Mouse (Mus musculus) stomach, embryonic 16.5 days (tissue): ENCODE measurements at regions not wholly inside any gene's neighbourhood (a gene's known extent, or its start where the extent isn't known, plus 50 kb on each side); places are given as distances from the start of the nearest gene placed in this dataset.

Experiments
- ATAC-seq: fragments of 200-750 bp; cut with Nextera tagmentation; 2 replicates; pipeline ENCODE4 v1.8.0; 2017; ENCODE audit warnings: moderate number of reproducible peaks, moderate TSS enrichment; ENCODE audit not compliant: insufficient read depth, low FRiP score
- H3K27ac ChIP-seq: fragments of 300-500 bp; sonication (generic); 2 replicates; pipeline ENCODE4 v1.5.1; 2014; ENCODE audit warnings: low read length
- H3K27me3 ChIP-seq: fragments of 300-500 bp; sonication (generic); 2 replicates; pipeline ENCODE4 v1.6.1; 2014; ENCODE audit warnings: low read length, control low read depth, mixed read lengths; ENCODE audit not compliant: control insufficient read depth, insufficient read depth
- H3K36me3 ChIP-seq: fragments of 300-500 bp; sonication (generic); 2 replicates; pipeline ENCODE4 v1.6.1; 2014; ENCODE audit warnings: low read length; ENCODE audit not compliant: control insufficient read depth, insufficient read depth
- H3K4me1 ChIP-seq: fragments of 300-500 bp; sonication (generic); 2 replicates; pipeline ENCODE4 v1.6.1; 2014; ENCODE audit warnings: low read length, control low read depth, mixed read lengths; ENCODE audit not compliant: control insufficient read depth, insufficient read depth
- H3K4me2 ChIP-seq: fragments of 300-500 bp; sonication (generic); 2 replicates; pipeline ENCODE4 v1.6.1; 2014; ENCODE audit warnings: low read depth, low read length, mixed read lengths
- H3K4me3 ChIP-seq: fragments of 300-500 bp; sonication (generic); replicated peaks from 2 replicates; pipeline ENCODE4 v1.5.1; 2014; ENCODE audit warnings: mild to moderate bottlenecking, low read length
- H3K9ac ChIP-seq: fragments of 300-500 bp; sonication (generic); 2 replicates; pipeline ENCODE4 v1.6.1; 2014; ENCODE audit warnings: low read length
- H3K9me3 ChIP-seq: fragments of 300-500 bp; sonication (generic); replicated peaks from 2 replicates; pipeline ENCODE4 v1.6.1; 2016; ENCODE audit warnings: low read length, control low read depth; ENCODE audit not compliant: control insufficient read depth
- WGBS: fragments of 180-500 bp; shearing (Covaris S2); extraction: QIAGEN DNeasy Blood & Tissue Kit; methylation state at CpG from one replicate; pipeline ENCODE4 v1.1.7; 2014; 5-methylcytosine and 5-hydroxymethylcytosine counted together

DNA sequence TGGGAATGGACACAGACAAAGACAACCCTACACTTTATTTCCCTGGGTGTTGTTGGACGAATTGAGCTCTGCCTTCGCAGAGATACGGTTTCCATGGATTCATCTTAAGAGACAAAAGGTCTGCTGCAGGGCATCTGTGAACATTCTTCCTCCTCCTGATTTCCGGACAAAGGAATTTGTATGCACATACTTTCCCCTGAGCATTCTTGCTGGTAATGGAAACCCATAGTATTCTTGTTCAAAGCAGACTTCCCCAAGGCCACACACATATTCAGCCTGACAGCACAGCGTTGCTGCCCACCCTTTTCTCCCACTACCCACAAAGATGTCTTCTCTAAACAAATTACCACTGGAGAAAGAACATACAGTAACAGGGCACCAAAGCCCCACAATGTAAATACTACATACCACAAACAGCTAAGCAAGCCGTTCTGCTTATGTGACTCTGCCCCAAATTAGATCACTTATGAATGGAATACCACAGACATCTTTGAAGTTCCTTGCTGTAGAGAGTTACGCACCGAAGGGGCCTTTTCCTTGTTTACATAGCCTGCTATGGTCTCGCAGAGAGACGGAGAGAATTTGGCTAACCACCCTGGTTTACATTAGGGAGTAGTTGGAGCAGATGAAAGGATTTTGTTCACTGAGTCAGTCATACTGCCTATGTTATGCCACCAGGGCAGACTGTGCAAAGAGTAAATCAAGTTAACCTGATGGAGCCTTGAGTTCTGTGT lies 96.0 kb upstream of the Tas2r134 start:
- H3K4me1 ChIP-seq: peaks cover 16% of the 10 kb centered on the region
- no peak overlapping the region for H3K9ac ChIP-seq
- no peak overlapping the region for H3K4me3 ChIP-seq
- no peaks in the 10 kb centered on the region for H3K9me3 ChIP-seq
- no peak overlapping the region; the same call in 1 of the 2 replicates for H3K27ac ChIP-seq
- ATAC-seq: peak; percentile 47; the same call in 1 of the 2 replicates
- H3K36me3 ChIP-seq: no peaks in the 10 kb centered on the region
- WGBS: 16% methylated on average over 10 of the region's 10 CpGs
- H3K4me2 ChIP-seq: no peak overlapping the region
- no peaks in the 10 kb centered on the region for H3K27me3 ChIP-seq

DNA sequence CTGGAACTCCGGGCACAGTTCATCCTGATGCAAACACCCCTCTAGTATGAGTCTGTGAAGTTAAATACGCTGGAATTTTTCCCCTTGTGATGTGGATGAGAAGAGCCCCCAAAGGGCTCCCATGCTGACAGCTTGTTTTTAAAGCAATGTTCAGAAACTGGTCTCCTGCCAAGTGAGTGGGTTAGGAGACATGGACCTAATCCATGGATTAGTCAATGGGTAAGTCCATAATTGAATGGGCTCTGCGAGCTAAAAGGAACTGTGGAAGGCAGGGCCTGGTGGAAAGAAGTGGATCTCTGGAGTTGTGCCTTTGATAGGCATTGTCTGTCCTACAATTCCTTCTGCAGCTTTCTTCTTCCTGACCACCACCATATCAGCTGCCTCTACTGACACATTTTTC lies 104.5 kb upstream of the Tas2r134 start:
- no peaks in the 10 kb centered on the region for H3K36me3 ChIP-seq
- H3K9ac ChIP-seq: no peak overlapping the region
- H3K9me3 ChIP-seq: no peaks in the 10 kb centered on the region
- no peaks in the 10 kb centered on the region for H3K4me1 ChIP-seq
- ATAC-seq: no peak
- no peak overlapping the region for H3K4me2 ChIP-seq
- WGBS: 71% methylated on average over 3 of the region's 3 CpGs
- no peaks in the 10 kb centered on the region for H3K27me3 ChIP-seq
- H3K27ac ChIP-seq: no peak overlapping the region
- no peak overlapping the region for H3K4me3 ChIP-seq

GRCm38 (mm10) chr2:51509220-51510011 lies 117.9 kb upstream of the Tas2r134 start:
- Histone ChIP-seq H3K27me3 (no peaks in the 10 kb centered on the region), H3K4me1 (no peaks in the 10 kb centered on the region), H3K27ac (no peak overlapping the region), H3K36me3 (no peaks in the 10 kb centered on the region), H3K9ac (no peak overlapping the region), H3K4me2 (no peak overlapping the region), H3K9me3 (no peaks in the 10 kb centered on the region), H3K4me3 (no peak overlapping the region)
- WGBS: 55% methylated on average over 8 of the region's 8 CpGs
- ATAC-seq: no peak

- H3K4me3 ChIP-seq: no peak overlapping the region
- no peak for ATAC-seq
- no peak overlapping the region for H3K4me2 ChIP-seq
- no peak overlapping the region for H3K27ac ChIP-seq
- no peak overlapping the region for H3K9ac ChIP-seq
- no peaks in the 10 kb centered on the region for H3K27me3 ChIP-seq
- H3K9me3 ChIP-seq: no peaks in the 10 kb centered on the region
- no peaks in the 10 kb centered on the region for H3K4me1 ChIP-seq
- no peaks in the 10 kb centered on the region for H3K36me3 ChIP-seq
- 82% methylated on average over 2 of the region's 2 CpGs for WGBS
Observed at GRCm38 (mm10) chr2:51497896-51498295, 129.4 kb upstream of the Tas2r134 start.

DNA sequence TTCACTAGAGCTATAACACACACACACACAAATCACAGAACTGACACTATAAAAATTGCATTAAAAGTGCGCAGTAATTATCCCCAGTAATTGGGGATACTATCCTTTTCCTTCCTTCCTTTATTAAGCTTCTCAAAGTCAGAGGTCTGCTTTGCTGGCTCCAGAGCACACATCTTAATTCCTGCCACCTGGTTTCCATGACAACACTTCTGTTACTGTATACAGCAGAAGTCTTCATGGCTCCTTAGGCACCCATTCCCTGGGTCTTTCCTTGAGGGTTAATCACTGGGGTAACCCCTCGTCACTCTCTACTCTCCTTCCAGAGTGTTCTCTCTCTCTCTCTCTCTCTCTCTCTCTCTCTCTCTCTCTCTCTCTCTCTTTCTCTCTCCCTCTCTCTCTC lies 153.6 kb upstream of the Tas2r134 start:
- no peaks in the 10 kb centered on the region for H3K4me1 ChIP-seq
- no peak overlapping the region for H3K4me2 ChIP-seq
- no peak overlapping the region for H3K4me3 ChIP-seq
- no peak overlapping the region for H3K27ac ChIP-seq
- H3K36me3 ChIP-seq: no peaks in the 10 kb centered on the region
- H3K27me3 ChIP-seq: no peaks in the 10 kb centered on the region
- WGBS: 51% methylated on average over 2 of the region's 2 CpGs
- H3K9ac ChIP-seq: no peak overlapping the region
- no peaks in the 10 kb centered on the region for H3K9me3 ChIP-seq
- no peak for ATAC-seq

GRCm38 (mm10) chr2:51467027-51467694 lies 160.2 kb upstream of the Tas2r134 start:
- no peak overlapping the region for H3K27ac ChIP-seq

DNA sequence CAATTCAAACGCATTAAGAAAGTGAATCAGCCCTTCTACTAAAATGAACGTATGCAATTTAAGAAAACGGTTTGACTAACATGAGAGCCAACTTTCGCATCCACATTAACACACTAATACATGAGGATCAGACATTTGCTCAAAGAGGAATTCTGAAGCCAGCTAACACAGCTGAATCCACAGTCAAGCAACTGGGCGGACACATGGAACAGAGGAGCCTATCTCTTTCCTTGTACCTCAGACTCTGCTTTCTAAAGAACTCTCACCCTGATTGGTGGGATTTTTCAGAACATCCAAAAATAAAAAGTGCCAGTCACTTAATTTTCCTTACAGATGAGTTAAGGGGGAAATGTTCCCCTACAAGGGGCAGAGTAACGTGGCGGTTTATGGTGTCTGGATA lies 161.3 kb upstream of the Tas2r134 start:
- WGBS: 86% methylated on average over 7 of the region's 7 CpGs
- no peaks in the 10 kb centered on the region for H3K9me3 ChIP-seq
- H3K27ac ChIP-seq: no peak overlapping the region
- no peaks in the 10 kb centered on the region for H3K27me3 ChIP-seq
- no peaks in the 10 kb centered on the region for H3K36me3 ChIP-seq
- no peak for ATAC-seq
- H3K4me1 ChIP-seq: no peaks in the 10 kb centered on the region
- H3K9ac ChIP-seq: no peak overlapping the region
- H3K4me2 ChIP-seq: no peak overlapping the region
- H3K4me3 ChIP-seq: no peak overlapping the region

More at GRCm38 (mm10) chr2:51467027-51467694, 160.2 kb upstream of the Tas2r134 start:
- H3K9ac ChIP-seq: no peak overlapping the region
- no peaks in the 10 kb centered on the region for H3K36me3 ChIP-seq
- no peak overlapping the region for H3K4me2 ChIP-seq
- no peaks in the 10 kb centered on the region for H3K27me3 ChIP-seq
- no peak for ATAC-seq
- H3K4me1 ChIP-seq: no peaks in the 10 kb centered on the region
- H3K9me3 ChIP-seq: no peaks in the 10 kb centered on the region
- H3K4me3 ChIP-seq: no peak overlapping the region
- 66% methylated on average over 7 of the region's 7 CpGs for WGBS

DNA sequence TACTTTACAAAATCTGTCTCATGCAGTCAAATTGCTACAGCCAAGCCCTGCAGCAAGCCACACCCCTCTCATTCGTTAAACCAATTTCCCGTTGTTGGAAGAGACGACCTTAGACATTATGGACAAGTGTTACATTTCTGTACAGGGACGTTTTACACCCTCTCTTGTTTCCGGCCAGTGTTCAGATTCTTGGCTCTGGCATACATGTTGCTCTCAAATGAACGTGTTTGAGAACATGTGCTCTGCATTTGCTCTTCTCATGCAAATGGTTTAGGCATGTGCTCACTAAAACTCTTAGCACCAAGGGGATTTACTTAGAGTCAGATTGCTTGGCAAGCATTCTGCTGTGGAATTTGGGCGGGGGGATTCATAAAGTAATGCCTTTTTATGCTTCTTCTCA lies 161.7 kb upstream of the Tas2r134 start:
- Histone ChIP-seq H3K9ac (no peak overlapping the region), H3K27ac (no peak overlapping the region), H3K9me3 (no peaks in the 10 kb centered on the region), H3K4me2 (no peak overlapping the region), H3K27me3 (no peaks in the 10 kb centered on the region), H3K36me3 (no peaks in the 10 kb centered on the region), H3K4me1 (no peaks in the 10 kb centered on the region), H3K4me3 (no peak overlapping the region)
- no peak for ATAC-seq
- WGBS: 59% methylated on average over 7 of the region's 7 CpGs

DNA sequence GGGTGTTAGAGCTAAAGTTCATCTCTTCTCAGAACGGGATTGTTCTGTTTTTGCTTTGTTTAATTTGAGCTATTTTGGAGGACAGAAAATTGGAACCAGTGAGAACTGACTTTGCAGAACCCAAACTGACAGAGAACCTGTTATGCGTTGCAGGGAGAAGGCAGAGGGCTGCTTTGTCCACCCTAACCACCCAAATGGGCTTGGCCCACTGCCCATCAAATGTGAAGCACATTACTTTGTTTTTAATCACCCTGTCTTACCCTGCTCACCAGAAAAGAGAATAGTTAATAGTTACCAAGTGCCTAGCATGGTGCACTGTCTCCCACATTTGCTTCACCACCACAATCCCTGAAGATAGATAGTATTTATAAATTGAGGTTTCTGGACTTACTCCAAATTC lies 163.0 kb upstream of the Tas2r134 start:
- ATAC-seq: no peak
- H3K9me3 ChIP-seq: no peaks in the 10 kb centered on the region
- no peak overlapping the region for H3K9ac ChIP-seq
- no peaks in the 10 kb centered on the region for H3K27me3 ChIP-seq
- H3K4me3 ChIP-seq: no peak overlapping the region
- H3K36me3 ChIP-seq: no peaks in the 10 kb centered on the region
- no peak overlapping the region for H3K27ac ChIP-seq
- 61% methylated on average over 2 of the region's 2 CpGs for WGBS
- H3K4me1 ChIP-seq: no peaks in the 10 kb centered on the region
- no peak overlapping the region for H3K4me2 ChIP-seq
